Mouse (Mus musculus) stomach, embryonic 15.5 days (tissue): ENCODE measurements around the gene Aldh1a2. TPM values are rescaled to one million over a fixed set of nuclear protein-coding genes. Genes with fewer than 3 reads are reported as not detected.

Experiments used
- ATAC-seq: fragments of 200-750 bp; cut with Nextera tagmentation; 2 replicates; pipeline ENCODE4 v1.8.0; 2017; ENCODE audit warnings: low read depth, moderate number of reproducible peaks, moderate TSS enrichment; ENCODE audit not compliant: insufficient read depth, low FRiP score
- H3K27ac ChIP-seq: fragments of 300-500 bp; sonication (generic); 2 replicates; pipeline ENCODE4 v1.5.1; 2015; ENCODE audit warnings: mild to moderate bottlenecking, inconsistent platforms
- H3K27me3 ChIP-seq: fragments of 300-500 bp; sonication (generic); replicated peaks from 2 replicates; pipeline ENCODE4 v1.6.1; 2015; ENCODE audit warnings: inconsistent platforms
- H3K36me3 ChIP-seq: fragments of 300-500 bp; sonication (generic); 2 replicates; pipeline ENCODE4 v1.6.1; 2015; ENCODE audit warnings: inconsistent platforms
- H3K4me1 ChIP-seq: fragments of 300-500 bp; sonication (generic); 2 replicates; pipeline ENCODE4 v1.6.1; 2015; ENCODE audit warnings: inconsistent platforms
- H3K4me2 ChIP-seq: fragments of 300-500 bp; sonication (generic); 2 replicates; pipeline ENCODE4 v1.6.1; 2015; ENCODE audit warnings: mild to moderate bottlenecking, inconsistent platforms
- H3K4me3 ChIP-seq: fragments of 300-500 bp; sonication (generic); replicated peaks from 2 replicates; pipeline ENCODE4 v1.5.1; 2015; ENCODE audit warnings: inconsistent platforms
- H3K9ac ChIP-seq: fragments of 300-500 bp; sonication (generic); 2 replicates; pipeline ENCODE4 v1.6.1; 2015; ENCODE audit warnings: inconsistent platforms
- H3K9me3 ChIP-seq: fragments of 300-500 bp; sonication (generic); 2 replicates; pipeline ENCODE4 v1.6.1; 2016; ENCODE audit warnings: inconsistent platforms
- WGBS: fragments of 180-500 bp; shearing (Covaris S2); methylation state at CpG from one replicate; pipeline ENCODE4 v1.1.7; 2015; 5-methylcytosine and 5-hydroxymethylcytosine counted together
- polyA plus RNA-seq: library from polyadenylated mRNA; unstranded; fragments of >200 nt; fragmentation: Nextera tagmentation; extraction: Ambion mirVana; gene quantifications from 2 replicates; pipeline ENCODE4 v1.2.1, GENCODE M21; 2015

Aldh1a2 gene
- polyA plus RNA-seq, 1 experiment from 2014 or later = 89.8 TPM

DNA sequence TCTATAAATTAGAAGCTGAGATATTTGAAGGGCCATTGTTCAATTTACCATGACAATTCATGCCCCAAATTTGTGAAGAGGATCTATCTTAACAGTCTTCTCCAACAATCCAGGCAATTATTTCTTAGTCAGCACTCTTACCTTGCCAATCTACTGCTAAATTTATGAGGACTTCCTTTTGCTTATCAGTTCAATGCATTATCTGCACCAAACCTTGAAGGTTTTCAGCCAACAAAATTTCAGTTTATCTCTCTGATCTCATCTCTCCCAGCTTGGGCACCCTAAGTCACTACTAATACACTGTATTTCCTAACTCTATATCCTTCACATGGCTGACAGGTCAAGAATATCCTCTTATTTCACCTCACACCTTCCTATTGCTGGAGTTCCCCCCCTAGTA lies 30.3 kb upstream of the Aldh1a2 start:
- H3K27ac ChIP-seq = no peak overlapping the region
- no peak for ATAC-seq
- no peaks in the 10 kb centered on the region for H3K27me3 ChIP-seq
- H3K9ac ChIP-seq = no peak overlapping the region
- no peaks in the 10 kb centered on the region for H3K9me3 ChIP-seq
- H3K36me3 ChIP-seq = no peaks in the 10 kb centered on the region
- H3K4me2 ChIP-seq = no peak overlapping the region
- H3K4me1 ChIP-seq = no peaks in the 10 kb centered on the region
- H3K4me3 ChIP-seq = no peak overlapping the region

DNA sequence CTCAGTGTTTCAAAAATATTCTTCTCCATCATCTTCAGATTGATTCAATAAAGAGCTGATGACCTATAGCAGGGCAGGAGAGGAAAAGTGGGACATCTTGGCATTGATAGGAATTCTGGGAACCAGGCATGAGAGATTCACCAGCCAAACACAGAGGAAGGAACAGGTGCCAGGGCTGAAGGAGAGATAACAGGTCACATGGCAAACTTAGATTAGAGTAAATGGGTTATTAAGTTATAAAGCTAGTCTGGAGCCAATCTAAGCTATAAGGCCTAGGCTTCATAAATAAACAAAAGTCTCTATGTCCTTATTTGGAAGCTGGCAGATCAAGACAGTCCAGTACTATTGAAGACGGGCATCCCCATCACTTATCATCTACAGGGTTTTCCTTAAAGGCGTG lies 29.8 kb upstream of the Aldh1a2 start:
- no peak for ATAC-seq
- H3K27ac ChIP-seq = no peak overlapping the region
- H3K27me3 ChIP-seq = no peaks in the 10 kb centered on the region
- no peaks in the 10 kb centered on the region for H3K4me1 ChIP-seq
- no peak overlapping the region for H3K9ac ChIP-seq
- WGBS = 67% methylated on average over 2 of the region's 2 CpGs
- H3K4me2 ChIP-seq = no peak overlapping the region
- H3K4me3 ChIP-seq = no peak overlapping the region
- H3K9me3 ChIP-seq = no peaks in the 10 kb centered on the region
- no peaks in the 10 kb centered on the region for H3K36me3 ChIP-seq

DNA sequence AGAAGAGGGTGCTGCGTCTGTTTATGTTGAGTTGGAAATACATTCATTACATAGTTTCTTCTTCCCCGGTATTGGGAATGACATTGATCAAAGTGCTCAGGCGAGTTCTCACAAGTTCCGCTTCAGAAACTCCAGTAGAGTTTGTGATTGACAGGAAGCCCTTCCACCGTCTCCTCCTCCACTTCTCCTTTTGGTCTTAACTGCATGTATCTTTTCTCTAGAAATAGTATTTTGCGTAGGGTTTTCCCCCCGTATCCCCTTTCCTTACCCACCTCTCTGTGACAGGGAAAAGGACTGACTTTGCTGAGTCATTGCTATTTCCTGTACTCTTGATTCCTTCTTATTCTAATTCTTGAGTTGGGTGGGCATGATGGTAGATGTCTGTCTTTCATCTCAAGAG lies 28.2 kb upstream of the Aldh1a2 start:
- ATAC-seq = no peak
- 81% methylated on average over 7 of the region's 7 CpGs for WGBS
- no peaks in the 10 kb centered on the region for H3K27me3 ChIP-seq
- H3K4me2 ChIP-seq = no peak overlapping the region
- no peaks in the 10 kb centered on the region for H3K36me3 ChIP-seq
- H3K27ac ChIP-seq = no peak overlapping the region
- no peaks in the 10 kb centered on the region for H3K4me1 ChIP-seq
- no peak overlapping the region for H3K9ac ChIP-seq
- H3K9me3 ChIP-seq = no peaks in the 10 kb centered on the region
- H3K4me3 ChIP-seq = no peak overlapping the region

DNA sequence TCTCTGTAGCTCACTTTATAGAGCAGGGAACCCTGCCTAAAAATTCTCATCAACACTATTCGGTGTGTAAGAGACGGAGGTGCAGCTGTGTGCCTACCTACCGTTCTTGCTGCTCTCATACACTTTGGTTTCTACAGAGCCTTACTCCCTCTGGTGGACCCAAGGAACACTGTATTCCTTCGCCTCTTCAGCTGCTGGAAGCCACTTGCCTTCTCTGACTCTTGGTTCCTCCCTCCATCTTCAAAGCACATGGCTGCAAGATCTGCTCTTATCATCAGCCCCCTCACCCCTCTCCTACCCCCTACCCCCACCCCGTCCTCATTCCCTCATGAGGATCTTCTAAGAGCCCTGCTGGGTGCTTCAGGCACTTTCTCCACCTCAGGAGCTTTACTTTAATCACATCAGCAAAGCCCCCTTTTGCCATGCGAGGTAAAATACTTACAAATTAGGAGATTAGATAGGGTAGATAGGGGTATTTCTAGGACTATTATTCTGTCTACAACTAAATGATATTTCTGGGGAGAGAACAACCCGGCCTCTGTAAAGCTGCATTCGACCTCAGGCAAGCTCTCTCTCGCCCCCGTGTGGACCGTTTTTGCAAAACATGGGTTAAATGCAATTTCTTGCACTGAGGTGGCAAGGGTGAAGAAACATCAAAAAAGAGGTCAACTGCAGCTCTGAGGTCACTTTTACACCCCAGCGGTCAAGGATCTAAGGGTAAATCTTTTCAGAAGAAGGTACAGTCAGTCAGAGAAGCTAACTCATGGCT lies 26.8 kb upstream of the Aldh1a2 start:
- Histone ChIP-seq H3K9ac (no peak overlapping the region), H3K4me3 (no peak overlapping the region), H3K4me2 (peak overlapping the region; percentile 41; the same call in 1 of the 2 replicates), H3K27me3 (no peaks in the 10 kb centered on the region), H3K36me3 (no peaks in the 10 kb centered on the region), H3K4me1 (no peaks in the 10 kb centered on the region), H3K9me3 (no peaks in the 10 kb centered on the region), H3K27ac (no peak overlapping the region)
- peak; percentile 77; the same call in 1 of the 2 replicates for ATAC-seq
- WGBS = 8% methylated on average over 12 of the region's 12 CpGs

DNA sequence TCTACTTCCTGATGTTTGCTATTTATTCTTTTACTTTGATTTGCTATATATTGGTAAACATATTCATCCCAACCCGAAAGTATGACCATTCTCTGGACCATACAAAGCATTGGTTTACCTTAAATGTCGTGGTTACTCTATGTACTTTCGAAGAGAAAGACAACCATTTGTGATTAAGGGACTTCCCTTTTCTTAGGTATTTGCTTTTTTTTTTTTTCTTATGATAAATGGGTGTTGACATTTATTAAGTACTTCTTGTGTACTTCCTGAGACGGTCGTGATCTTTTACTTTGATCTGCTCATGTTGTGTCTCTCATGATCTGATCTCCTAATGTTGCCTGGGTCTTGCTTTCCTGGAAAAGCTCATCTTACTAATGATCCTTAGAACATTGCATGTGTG lies 16.8 kb upstream of the Aldh1a2 start:
- Histone ChIP-seq H3K4me3 (no peak overlapping the region), H3K27ac (no peak overlapping the region), H3K4me2 (no peak overlapping the region), H3K27me3 (no peaks in the 10 kb centered on the region), H3K36me3 (no peaks in the 10 kb centered on the region), H3K9me3 (no peaks in the 10 kb centered on the region), H3K4me1 (no peaks in the 10 kb centered on the region), H3K9ac (no peak overlapping the region)
- 63% methylated on average over 5 of the region's 5 CpGs for WGBS
- no peak for ATAC-seq

DNA sequence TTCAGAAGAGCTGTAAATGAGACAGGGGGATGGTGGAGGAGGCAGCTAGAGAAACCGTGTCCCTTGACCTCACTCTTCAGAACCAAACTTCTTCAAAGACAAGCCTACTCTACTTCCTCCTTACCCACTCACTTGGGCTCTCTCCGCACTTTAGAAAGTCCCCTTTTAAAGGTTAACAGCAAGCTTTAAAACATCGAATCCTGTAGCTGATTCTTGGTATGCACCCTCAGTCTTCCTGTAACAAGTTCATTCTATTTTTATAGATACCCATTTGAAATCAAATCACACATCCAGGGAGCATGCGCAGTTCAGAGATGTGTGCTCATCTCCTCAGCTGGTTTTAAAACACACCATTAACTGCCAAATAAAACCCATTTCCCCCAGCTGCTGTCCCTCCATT lies 13.3 kb upstream of the Aldh1a2 start:
- ATAC-seq = no peak
- Histone ChIP-seq H3K9me3 (no peaks in the 10 kb centered on the region), H3K27me3 (no peaks in the 10 kb centered on the region), H3K4me2 (no peak overlapping the region), H3K4me3 (no peak overlapping the region), H3K4me1 (no peaks in the 10 kb centered on the region), H3K36me3 (no peaks in the 10 kb centered on the region), H3K27ac (no peak overlapping the region), H3K9ac (no peak overlapping the region)
- 81% methylated on average over 4 of the region's 4 CpGs for WGBS

DNA sequence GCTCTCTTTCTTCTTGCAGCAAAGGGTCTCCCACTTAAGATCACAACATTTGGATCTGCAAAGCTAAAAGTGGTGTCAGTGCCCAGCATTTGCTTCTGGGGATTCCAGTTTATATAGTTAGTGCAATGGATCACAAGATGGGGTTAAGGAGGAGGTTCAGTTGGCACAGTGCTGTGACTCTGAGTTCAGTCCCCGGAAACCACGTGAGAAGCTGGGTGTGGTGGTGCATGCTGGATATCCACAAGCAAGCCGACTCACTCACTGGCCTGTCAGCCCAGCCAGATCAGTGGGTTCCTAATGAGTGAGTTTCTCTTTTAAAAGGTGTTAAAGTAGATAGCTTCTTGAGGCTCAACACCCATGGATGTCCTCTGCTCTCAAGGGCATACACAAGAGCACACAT lies 6.3 kb upstream of the Aldh1a2 start:
- peaks cover 9% of the 10 kb centered on the region; the same call in 1 of the 2 replicates for H3K27me3 ChIP-seq
- H3K9ac ChIP-seq = no peak overlapping the region
- H3K9me3 ChIP-seq = no peaks in the 10 kb centered on the region
- no peaks in the 10 kb centered on the region for H3K4me1 ChIP-seq
- ATAC-seq = no peak
- no peak overlapping the region for H3K4me3 ChIP-seq
- H3K27ac ChIP-seq = no peak overlapping the region
- 60% methylated on average over 3 of the region's 3 CpGs for WGBS
- H3K36me3 ChIP-seq = no peaks in the 10 kb centered on the region
- no peak overlapping the region for H3K4me2 ChIP-seq

DNA sequence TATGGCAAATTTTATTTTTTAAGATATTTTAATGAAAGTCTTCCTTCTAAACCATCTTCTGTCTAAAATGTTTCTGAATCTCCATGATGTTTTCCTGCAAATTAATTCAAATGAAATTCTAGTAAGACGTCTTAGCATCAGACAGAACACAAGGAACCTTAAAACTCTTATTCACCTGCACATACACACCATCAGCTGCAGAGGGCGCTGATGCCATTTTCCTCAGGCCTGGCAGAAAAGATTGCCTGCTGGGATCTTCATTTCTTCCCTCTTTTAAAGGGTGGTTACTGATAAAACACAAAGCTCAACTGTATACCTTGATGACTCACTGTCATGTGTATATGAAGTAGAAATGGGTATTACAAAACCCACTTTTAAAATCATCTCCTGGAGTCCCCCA lies 4.7 kb upstream of the Aldh1a2 start:
- ATAC-seq = no peak
- Histone ChIP-seq H3K27me3 (peaks cover 24% of the 10 kb centered on the region), H3K9ac (no peak overlapping the region), H3K4me2 (no peak overlapping the region), H3K36me3 (no peaks in the 10 kb centered on the region), H3K9me3 (no peaks in the 10 kb centered on the region), H3K4me1 (peaks cover 7% of the 10 kb centered on the region), H3K27ac (no peak overlapping the region), H3K4me3 (no peak overlapping the region)
- 10% methylated on average over 2 of the region's 2 CpGs for WGBS

DNA sequence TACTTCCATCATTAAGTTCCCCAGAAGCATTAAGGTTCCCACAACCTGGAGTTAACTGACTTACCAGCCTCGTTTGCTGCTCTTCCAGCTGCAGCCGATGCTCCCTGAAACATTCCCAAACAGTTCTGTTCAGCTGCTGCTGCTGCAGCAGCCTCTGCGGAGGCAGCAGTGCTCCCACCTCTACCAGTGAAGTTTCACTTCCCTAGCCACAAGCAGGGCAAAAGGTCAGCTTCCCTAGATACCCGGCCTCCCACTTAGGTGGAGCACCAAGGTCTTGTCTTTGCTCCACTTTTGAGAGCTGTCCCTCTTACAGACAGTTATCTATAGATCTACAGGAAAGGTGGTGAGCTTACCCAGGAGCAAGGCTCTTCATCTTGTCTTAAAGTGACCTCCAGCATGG lies 2.0 kb upstream of the Aldh1a2 start:
- 33% methylated on average over 4 of the region's 4 CpGs for WGBS
- no peak overlapping the region for H3K27ac ChIP-seq
- H3K4me3 ChIP-seq = no peak overlapping the region
- no peak overlapping the region for H3K4me2 ChIP-seq
- no peak for ATAC-seq
- H3K27me3 ChIP-seq = peaks cover 32% of the 10 kb centered on the region
- no peaks in the 10 kb centered on the region for H3K36me3 ChIP-seq
- H3K4me1 ChIP-seq = peaks cover 14% of the 10 kb centered on the region
- H3K9me3 ChIP-seq = no peaks in the 10 kb centered on the region
- no peak overlapping the region for H3K9ac ChIP-seq

DNA sequence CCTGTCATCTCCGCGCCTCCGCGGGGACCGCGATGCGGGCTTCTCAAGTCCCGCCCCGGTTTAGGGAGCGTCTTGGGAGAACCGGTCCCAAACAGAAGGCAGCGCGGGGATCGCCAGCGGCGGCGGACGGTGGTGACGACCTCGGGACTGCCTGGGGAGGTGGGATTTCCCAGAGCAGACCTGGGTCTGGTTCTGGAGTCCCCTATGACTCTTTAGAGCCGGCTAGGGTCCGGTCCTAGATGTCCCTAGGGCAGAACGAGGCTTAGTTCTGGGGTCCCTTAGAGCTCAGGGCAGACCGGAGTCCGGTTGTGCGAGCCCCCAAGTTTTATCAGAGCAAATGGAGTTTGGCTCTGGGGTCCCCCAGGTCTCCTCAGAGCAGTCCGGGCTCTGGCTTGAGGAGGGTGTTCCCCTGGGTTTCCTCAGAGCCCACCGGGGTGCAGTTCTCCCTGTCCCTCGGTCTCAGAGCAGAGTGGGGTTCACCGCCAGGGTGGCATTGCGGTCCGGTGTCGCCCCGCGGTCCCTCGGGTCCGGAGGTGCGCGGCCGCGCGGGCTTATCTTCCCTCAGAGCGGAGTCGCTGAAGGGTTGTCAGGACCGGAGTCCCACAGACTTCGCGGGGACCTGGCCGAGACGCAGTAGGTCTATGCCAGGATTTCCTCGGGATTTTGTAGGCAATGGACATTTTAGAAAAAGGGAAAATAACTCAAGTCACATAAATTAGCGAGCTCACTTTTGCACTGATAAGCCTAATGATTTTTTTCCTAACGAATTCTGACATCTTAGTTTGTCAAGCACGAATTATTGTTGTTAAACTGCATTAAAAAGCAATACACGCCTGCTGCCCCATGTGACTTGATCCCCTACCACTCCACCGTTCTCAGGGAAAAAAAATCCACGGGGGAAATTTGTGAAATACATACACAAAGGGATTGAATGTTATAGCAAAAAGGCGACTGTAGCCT lies 727 bp downstream of the Aldh1a2 start:
- H3K4me2 ChIP-seq = peak overlapping the region; percentile 87
- no peaks in the 10 kb centered on the region for H3K9me3 ChIP-seq
- H3K36me3 ChIP-seq = no peaks in the 10 kb centered on the region
- H3K27me3 ChIP-seq = peaks cover 37% of the 10 kb centered on the region
- ATAC-seq = no peak
- peak overlapping the region; percentile 53 for H3K4me3 ChIP-seq
- peaks cover 14% of the 10 kb centered on the region for H3K4me1 ChIP-seq
- no peak overlapping the region for H3K27ac ChIP-seq
- WGBS = under 1% methylated on average over 57 of the region's 57 CpGs
- H3K9ac ChIP-seq = peak overlapping the region; percentile 48

DNA sequence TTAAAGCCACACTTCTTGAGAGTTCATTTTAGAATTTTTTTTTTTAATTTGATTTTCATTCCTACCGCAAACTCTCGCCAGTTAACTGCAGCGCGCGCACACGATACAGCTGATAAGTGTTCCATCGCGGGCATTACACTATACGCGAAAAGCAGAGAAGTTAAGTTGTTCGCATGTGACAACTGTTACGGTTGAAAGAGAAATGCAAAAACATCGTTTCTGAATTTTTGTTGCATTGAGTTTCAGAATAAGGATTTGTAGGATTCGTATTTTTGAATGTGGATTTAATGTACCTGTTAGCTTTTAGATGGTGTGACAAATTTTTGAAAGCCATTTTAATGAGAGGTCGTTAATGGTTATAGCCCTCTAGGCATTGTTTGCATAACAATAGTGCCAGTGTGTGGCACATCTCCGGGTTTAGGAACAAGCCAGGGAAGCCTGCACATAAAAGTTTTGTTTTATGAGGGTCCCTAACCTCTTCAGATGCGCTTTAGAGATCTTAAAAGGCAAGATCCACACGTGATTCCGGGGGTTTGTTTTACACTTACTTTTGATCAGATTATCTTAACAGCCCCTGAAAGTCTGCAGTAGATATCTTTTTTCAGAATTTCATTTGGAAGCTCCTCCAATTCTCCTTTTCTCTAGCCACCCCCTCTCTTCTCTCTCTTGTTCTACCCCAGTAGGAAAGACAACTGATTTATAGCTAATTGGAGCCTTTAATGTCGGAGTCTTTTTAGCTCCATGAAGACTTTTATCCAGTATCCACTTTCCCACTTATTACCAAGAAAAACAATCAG lies 1.6 kb downstream of the Aldh1a2 start:
- 11% methylated on average over 20 of the region's 20 CpGs for WGBS
- H3K36me3 ChIP-seq = no peaks in the 10 kb centered on the region
- no peak overlapping the region for H3K27ac ChIP-seq
- peaks cover 37% of the 10 kb centered on the region for H3K27me3 ChIP-seq
- peaks cover 14% of the 10 kb centered on the region for H3K4me1 ChIP-seq
- H3K4me2 ChIP-seq = peak overlapping the region; percentile 87
- no peak for ATAC-seq
- peak overlapping the region; percentile 53 for H3K4me3 ChIP-seq
- H3K9ac ChIP-seq = no peak overlapping the region
- H3K9me3 ChIP-seq = no peaks in the 10 kb centered on the region

DNA sequence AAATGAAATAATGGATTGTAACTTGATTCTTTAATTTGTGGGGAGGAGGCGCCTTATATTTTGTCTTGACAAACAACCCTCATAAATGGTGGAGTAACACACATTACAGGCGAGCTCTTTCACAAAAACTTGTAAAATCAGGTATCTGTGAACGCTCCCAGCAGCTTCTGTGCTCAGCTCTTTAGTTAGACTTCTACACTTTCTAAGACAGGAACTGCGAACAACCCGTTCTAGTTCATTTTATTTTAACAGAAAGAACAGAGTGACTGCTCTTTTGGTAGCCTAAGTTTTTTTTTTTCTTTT lies 2.2 kb downstream of the Aldh1a2 start:
- WGBS = 45% methylated on average over 5 of the region's 5 CpGs
- Histone ChIP-seq H3K27ac (no peak overlapping the region), H3K4me3 (no peak overlapping the region), H3K9ac (no peak overlapping the region), H3K36me3 (no peaks in the 10 kb centered on the region), H3K27me3 (peaks cover 37% of the 10 kb centered on the region), H3K4me1 (peaks cover 14% of the 10 kb centered on the region), H3K9me3 (no peaks in the 10 kb centered on the region), H3K4me2 (peak overlapping the region; percentile 87)
- ATAC-seq = no peak
